ENCODE assay signal across 8 mouse cellular contexts in the genomic region with DNA sequence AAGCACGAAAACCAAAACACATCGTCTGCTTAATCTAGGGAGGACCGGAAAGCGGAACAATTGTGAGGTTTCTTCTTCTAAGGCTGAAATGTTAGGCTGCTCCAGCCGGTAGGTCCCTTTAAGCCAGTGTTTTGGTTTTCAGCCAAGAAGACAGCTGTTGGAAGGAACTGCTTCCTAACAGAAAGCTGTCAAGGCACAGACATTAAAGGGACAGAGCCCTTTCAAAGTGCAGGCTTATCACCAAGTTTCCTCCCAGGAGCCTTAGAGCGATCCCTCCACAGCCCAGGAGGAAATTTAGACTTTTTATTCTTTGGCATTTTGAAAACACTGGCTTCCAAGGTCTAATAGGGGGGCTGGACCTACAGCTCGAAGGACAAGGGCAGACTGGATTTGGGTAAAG. TPM values are rescaled to one million over a fixed set of nuclear protein-coding genes. Genes with fewer than 3 reads are reported as not detected.
DNase-seq lines count a peak whose midpoint lies in the region; ATAC-seq and TF ChIP-seq lines count a peak whose summit lies in the region.

No protein-coding gene starts in this region.

- H3K9me3 ChIP-seq in embryonic facial prominence, embryonic 14.5 days (ENCODE audit: control insufficient read depth, low read length) = no peaks in the 10 kb centered on the region
- H3K9me3 ChIP-seq in limb, embryonic 14.5 days (ENCODE audit: control insufficient read depth, low read length) = no peaks in the 10 kb centered on the region

- H3K27ac ChIP-seq in embryonic facial prominence, embryonic 14.5 days (replicated peaks; ENCODE audit: low read depth, low read length) = no peak overlapping the region; the same call in 1 of the 2 replicates
- H3K27ac ChIP-seq in limb, embryonic 14.5 days (replicated peaks; ENCODE audit: low read depth, low read length) = no peak overlapping the region

- peaks cover 16% of the 10 kb centered on the region; the same call in 1 of the 2 replicates for H3K4me1 ChIP-seq in embryonic facial prominence, embryonic 14.5 days (ENCODE audit: control insufficient read depth, insufficient read depth, low read length)
- H3K4me1 ChIP-seq in limb, embryonic 14.5 days (ENCODE audit: control insufficient read depth, insufficient read depth, low read length) = peaks cover 26% of the 10 kb centered on the region

- DNase-seq in thymus, postnatal 0 days (ENCODE audit: low spot score) = peak; percentile 45
- no peak for DNase-seq in thymus, postnatal 4 days
- DNase-seq in embryonic facial prominence, embryonic 14.5 days (ENCODE audit: low spot score) = peak; percentile 97
- peak; percentile 87 for DNase-seq in heart, adult 9 months (ENCODE audit: low spot score in 2 of 2)
- peak; percentile 84 for DNase-seq in kidney, adult 9 months
- peak; percentile 96 for DNase-seq in limb, embryonic 14.5 days (ENCODE audit: low spot score)
- DNase-seq in spleen, postnatal 4 days (ENCODE audit: low spot score in 2 of 2) = no peak

- peak overlapping the region; percentile 82 for H3K9ac ChIP-seq in embryonic facial prominence, embryonic 14.5 days (ENCODE audit: low read depth, low read length)
- peak overlapping the region; percentile 63; the same call in 1 of the 2 replicates for H3K9ac ChIP-seq in limb, embryonic 14.5 days (ENCODE audit: low read depth, low read length, severe bottlenecking)

- H3ac ChIP-seq in myocyte (ENCODE audit: control insufficient read depth, insufficient read length) = no peak overlapping the region

- ATAC-seq in embryonic facial prominence, embryonic 14.5 days (ENCODE audit: low read depth) = peak; percentile 9
- ATAC-seq in limb, embryonic 14.5 days (ENCODE audit: low FRiP score, low read depth) = no peak

- H3K4me3 ChIP-seq in embryonic facial prominence, embryonic 14.5 days (ENCODE audit: low read depth, low read length) = peak overlapping the region; percentile 75
- peak overlapping the region; percentile 70 for H3K4me3 ChIP-seq in limb, embryonic 14.5 days (replicated peaks; ENCODE audit: low read length)
- no peak overlapping the region for H3K4me3 ChIP-seq in myocyte

- H3K79me2 ChIP-seq in myocyte (ENCODE audit: control insufficient read depth, insufficient read depth) = no peaks in the 10 kb centered on the region

- 0 out of 2 replicates have a peak, but pooled peaks cover 4% of the 10 kb centered on the region for H3K27me3 ChIP-seq in embryonic facial prominence, embryonic 14.5 days (replicated peaks; ENCODE audit: control insufficient read depth, insufficient read depth, low read length)
- H3K27me3 ChIP-seq in limb, embryonic 14.5 days (ENCODE audit: control insufficient read depth, insufficient read depth, low read length) = no peaks in the 10 kb centered on the region
- H3K27me3 ChIP-seq in myocyte (ENCODE audit: control insufficient read depth, insufficient read depth, insufficient read length) = peaks cover 6% of the 10 kb centered on the region

- peak overlapping the region; percentile 93 for H3K4me2 ChIP-seq in embryonic facial prominence, embryonic 14.5 days (ENCODE audit: low read depth, low read length)
- H3K4me2 ChIP-seq in limb, embryonic 14.5 days (replicated peaks; ENCODE audit: low read depth, low read length, severe bottlenecking) = peak overlapping the region; percentile 88
- peak overlapping the region; percentile 55 for H3K4me2 ChIP-seq in myocyte (ENCODE audit: low read depth)

- H3K36me3 ChIP-seq in embryonic facial prominence, embryonic 14.5 days (ENCODE audit: control insufficient read depth, insufficient read depth, low read length) = peaks cover 14% of the 10 kb centered on the region; the same call in 1 of the 2 replicates
- H3K36me3 ChIP-seq in limb, embryonic 14.5 days (ENCODE audit: control insufficient read depth, insufficient read depth, low read length) = peaks cover 19% of the 10 kb centered on the region
- no peaks in the 10 kb centered on the region for H3K36me3 ChIP-seq in myocyte (ENCODE audit: control insufficient read depth, insufficient read depth)

- TF ChIP-seq POLR2A in limb, embryonic 14.5 days (IDR thresholded peaks at IDR 0.05; ENCODE audit: borderline replicate concordance, extremely low read depth, insufficient read depth, insufficient read length) = no peak
- TF ChIP-seq POLR2A in myocyte (IDR thresholded peaks at IDR 0.05; ENCODE audit: insufficient read length, low read depth) = no peak

- WGBS in embryonic facial prominence, embryonic 14.5 days = under 1% methylated on average over 7 of the region's 7 CpGs
- WGBS in limb, embryonic 14.5 days = 3% methylated on average over 7 of the region's 7 CpGs

TF ChIP-seq in myocyte, 11 proteins besides CTCF, POLR2A, EP300 and RAD21:
- TF ChIP-seq TCF12 (IDR thresholded peaks at IDR 0.05; ENCODE audit: insufficient read depth, poor library complexity, severe bottlenecking) (no peak), MYOD1 (IDR thresholded peaks at IDR 0.05; ENCODE audit: control insufficient read depth in 1 of 3, insufficient read length in 2 of 3, low read depth in 2 of 3) (no peak), CEBPB (IDR thresholded peaks at IDR 0.05; ENCODE audit: insufficient read depth, poor library complexity, severe bottlenecking) (no peak), MAX (IDR thresholded peaks at IDR 0.05; ENCODE audit: low read depth) (no peak), TCF3 (IDR thresholded peaks at IDR 0.05; ENCODE audit: insufficient read length, low read depth) (no peak)

RNA-seq across cellular contexts. Expression of gene Mycn, which starts 3.4 kb away (rescaled TPM):
- 10.4 TPM in 2 replicates for polyA plus RNA-seq in thymus, postnatal 0 days (2015; fragmentation: Nextera tagmentation; extraction: Ambion mirVana)
- 17.0 and 23.4 TPM in 2 replicates for polyA plus RNA-seq in embryonic facial prominence, embryonic 14.5 days (2014; fragmentation: Nextera tagmentation; extraction: Ambion mirVana)
- 20.6 and 21.3 TPM in 2 replicates for polyA plus RNA-seq in limb, embryonic 14.5 days (2012; rRNA removed)
- 27.9 and 32.6 TPM in 2 replicates for polyA plus RNA-seq in limb, embryonic 14.5 days (2014; fragmentation: Nextera tagmentation; extraction: Ambion mirVana)
- 0.12 TPM for polyA plus RNA-seq in myocyte (2012; fragmentation: generic; extraction: Trizol)

Comparison
In these comparisons a context has a peak if more than half of its experiments do, and no peak if none do; other contexts are left out.
1. DNase-seq: peak in thymus, postnatal 0 days (single experiment), embryonic facial prominence, embryonic 14.5 days (single experiment), heart, adult 9 months (2 of 2), kidney, adult 9 months (single experiment) and limb, embryonic 14.5 days (single experiment); none in thymus, postnatal 4 days (single experiment) and spleen, postnatal 4 days (0 of 2).
2. RNA of gene Mycn, which starts 3.4 kb away (polyA plus RNA-seq): 20.6 to 32.6 TPM in limb, embryonic 14.5 days, 17.0 to 23.4 TPM in embryonic facial prominence, embryonic 14.5 days and 10.4 TPM in thymus, postnatal 0 days; 0.12 TPM in myocyte (single experiment); every median in the first group is over 10 times any median in the second.
3. Peak in every context shown above with its lines, with median percentiles within 50 percentile points of each other: H3K4me2 ChIP-seq.